ENCODE assay signal across 9 mouse cellular contexts in the genomic region with DNA sequence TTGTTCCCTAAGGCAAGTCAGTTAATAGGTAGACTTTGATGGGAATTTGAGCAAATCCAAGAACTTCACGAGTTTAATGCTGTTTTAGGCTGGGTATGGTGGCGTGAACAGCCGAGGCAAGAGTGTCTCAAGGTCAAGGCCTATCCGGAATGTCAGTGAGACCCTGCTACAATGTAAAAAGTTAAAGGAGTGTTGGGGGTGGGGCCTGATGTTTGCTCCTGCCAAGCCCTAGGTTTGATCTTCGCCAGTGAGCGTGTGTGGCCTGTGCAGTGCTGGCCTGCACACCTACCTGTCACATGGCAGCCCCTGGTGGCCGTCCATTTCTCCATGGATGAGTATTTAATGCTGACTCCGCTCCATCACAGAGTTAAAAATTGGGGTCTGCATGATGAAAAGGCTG. TPM values are rescaled to one million over a fixed set of nuclear protein-coding genes. Genes with fewer than 3 reads are reported as not detected.
DNase-seq lines count a peak whose midpoint lies in the region; ATAC-seq and TF ChIP-seq lines count a peak whose summit lies in the region.
"Had no signal": no experiment of that assay in that cellular context is flagged by ENCODE, and none has a peak within 500 bp of the region (broad histone marks: within the 10 kb centered on the region; RNA-seq: fewer than 3 reads in every experiment).

No protein-coding gene starts in this region.

- no peak overlapping the region for H3K9ac ChIP-seq in heart, embryonic 12.5 days
- H3K9ac ChIP-seq in lung, postnatal 0 days (replicated peaks; ENCODE audit: low read depth) = no peak overlapping the region
- no peak overlapping the region for H3K9ac ChIP-seq in heart, embryonic 16.5 days (ENCODE audit: low read length)

- H3K27ac ChIP-seq in heart, embryonic 12.5 days (ENCODE audit: poor library complexity, severe bottlenecking) = peak overlapping the region; percentile 48
- H3K27ac ChIP-seq in lung, postnatal 0 days (ENCODE audit: low read length) = peak overlapping the region; percentile 77
- H3K27ac ChIP-seq in heart, embryonic 16.5 days (ENCODE audit: low read length) = peak overlapping the region; percentile 88
- peak overlapping the region; percentile 27; the same call in 1 of the 2 replicates for H3K27ac ChIP-seq in small intestine, adult 2 months (ENCODE audit: insufficient read depth, low read depth, low read length)

- TF ChIP-seq EP300 in lung, postnatal 0 days (IDR thresholded peaks at IDR 0.05) = no peak

- H3K36me3 ChIP-seq in heart, embryonic 12.5 days = peaks cover 22% of the 10 kb centered on the region
- peaks cover 9% of the 10 kb centered on the region; the same call in 1 of the 2 replicates for H3K36me3 ChIP-seq in lung, postnatal 0 days (ENCODE audit: insufficient read depth, low read length)
- peaks cover 9% of the 10 kb centered on the region for H3K36me3 ChIP-seq in heart, embryonic 16.5 days (ENCODE audit: control insufficient read depth, insufficient read depth)
- peaks cover 20% of the 10 kb centered on the region for H3K36me3 ChIP-seq in small intestine, adult 2 months (ENCODE audit: control insufficient read depth, insufficient read depth, low read length)

- no peak for TF ChIP-seq POLR2A in small intestine, adult 2 months (IDR thresholded peaks at IDR 0.05; ENCODE audit: low read depth, low read length)

- no peaks in the 10 kb centered on the region for H3K27me3 ChIP-seq in heart, embryonic 12.5 days (replicated peaks)
- H3K27me3 ChIP-seq in lung, postnatal 0 days (replicated peaks; ENCODE audit: insufficient read depth, low read length) = no peaks in the 10 kb centered on the region
- H3K27me3 ChIP-seq in heart, embryonic 16.5 days (ENCODE audit: control insufficient read depth, insufficient read depth, low read length) = no peaks in the 10 kb centered on the region
- no peaks in the 10 kb centered on the region for H3K27me3 ChIP-seq in small intestine, adult 2 months (ENCODE audit: control insufficient read depth, insufficient read depth, low read length)

- 50% methylated on average over 8 of the region's 8 CpGs for WGBS in heart, embryonic 12.5 days
- WGBS in lung, postnatal 0 days = 39% methylated on average over 8 of the region's 8 CpGs
- 46% methylated on average over 8 of the region's 8 CpGs for WGBS in heart, embryonic 16.5 days
- 61% methylated on average over 8 of the region's 8 CpGs for WGBS in small intestine, adult 2 months

- peak; percentile 34; the same call in 1 of the 2 replicates for TF ChIP-seq CTCF in lung, postnatal 0 days (IDR thresholded peaks at IDR 0.05)
- no peak for TF ChIP-seq CTCF in small intestine, adult 2 months (IDR thresholded peaks at IDR 0.05; ENCODE audit: extremely low read depth, insufficient read length, insufficient replicate concordance, low read depth, low read length)

- DNase-seq in heart, adult 18-20 months = no peak
- no peak for DNase-seq in lung, postnatal 0 days (ENCODE audit: low spot score)
- no peak for DNase-seq in lung, adult 18-20 months
- no peak for DNase-seq in left cerebral cortex, adult 9 months (ENCODE audit: low spot score in 2 of 2)
- DNase-seq in thymus, postnatal 10 days (ENCODE audit: low spot score in 2 of 2) = no peak

- H3K4me2 ChIP-seq in heart, embryonic 12.5 days = peak overlapping the region; percentile 8; the same call in 1 of the 2 replicates
- no peak overlapping the region for H3K4me2 ChIP-seq in lung, postnatal 0 days (replicated peaks; ENCODE audit: low read depth, low read length)
- H3K4me2 ChIP-seq in heart, embryonic 16.5 days (ENCODE audit: low read depth, low read length) = peak overlapping the region; percentile 20; the same call in 1 of the 2 replicates

- H3K4me3 ChIP-seq in heart, embryonic 12.5 days = no peak overlapping the region
- no peak overlapping the region for H3K4me3 ChIP-seq in lung, postnatal 0 days (ENCODE audit: low read depth, low read length)
- no peak overlapping the region for H3K4me3 ChIP-seq in heart, embryonic 16.5 days (ENCODE audit: low read length)
- no peak overlapping the region for H3K4me3 ChIP-seq in small intestine, adult 2 months (ENCODE audit: low read depth, low read length)

- H3K4me1 ChIP-seq in heart, embryonic 12.5 days (replicated peaks) = peaks cover 64% of the 10 kb centered on the region
- peaks cover 33% of the 10 kb centered on the region; the same call in 1 of the 2 replicates for H3K4me1 ChIP-seq in lung, postnatal 0 days (ENCODE audit: insufficient read depth, low read depth, low read length)
- peaks cover 60% of the 10 kb centered on the region for H3K4me1 ChIP-seq in heart, embryonic 16.5 days (ENCODE audit: control insufficient read depth, insufficient read depth, low read length)
- H3K4me1 ChIP-seq in small intestine, adult 2 months (ENCODE audit: control insufficient read depth, insufficient read depth, insufficient read length, low read length) = peaks cover 37% of the 10 kb centered on the region

- ATAC-seq in heart, embryonic 12.5 days (ENCODE audit: insufficient number of reproducible peaks, low FRiP score) = no peak
- no peak for ATAC-seq in lung, postnatal 0 days
- ATAC-seq in heart, embryonic 16.5 days (replicated peaks; ENCODE audit: extremely low read depth, insufficient read depth, low FRiP score) = no peak

- no peaks in the 10 kb centered on the region for H3K9me3 ChIP-seq in heart, embryonic 12.5 days (replicated peaks)
- no peaks in the 10 kb centered on the region for H3K9me3 ChIP-seq in lung, postnatal 0 days (ENCODE audit: low read length)
- no peaks in the 10 kb centered on the region for H3K9me3 ChIP-seq in heart, embryonic 16.5 days (replicated peaks; ENCODE audit: control insufficient read depth, low read length)

RNA-seq across cellular contexts. Expression of a gene that starts 5.5 kb away (rescaled TPM):
- 15.4 TPM in 2 replicates for polyA plus RNA-seq in heart, embryonic 12.5 days (2016; fragmentation: Nextera tagmentation; extraction: Ambion mirVana)
- total RNA-seq in heart, adult 18-20 months (2021) = 10 to 100 TPM; 10.5 to 11.1 TPM
- polyA plus RNA-seq in lung, postnatal 0 days (2015; fragmentation: Nextera tagmentation; extraction: Ambion mirVana) = 14.7 and 14.9 TPM in 2 replicates
- 10.0 and 10.8 TPM in 2 replicates for polyA plus RNA-seq in heart, embryonic 16.5 days (2015; fragmentation: Nextera tagmentation; extraction: Ambion mirVana)
- polyA plus RNA-seq in small intestine, adult 2 months (2012; rRNA removed) = 6.4 and 11.5 TPM in 2 replicates

RNA-seq across cellular contexts. Expression of a gene that starts 51.3 kb away (rescaled TPM):
- polyA plus RNA-seq in heart, embryonic 12.5 days (2016; fragmentation: Nextera tagmentation; extraction: Ambion mirVana) = 53.4 and 53.5 TPM in 2 replicates
- total RNA-seq in heart, adult 18-20 months (2021) = 100 to 1,000 TPM; 384 to 401 TPM
- polyA plus RNA-seq in lung, postnatal 0 days (2015; fragmentation: Nextera tagmentation; extraction: Ambion mirVana) = 50.1 and 50.7 TPM in 2 replicates
- polyA plus RNA-seq in heart, embryonic 16.5 days (2015; fragmentation: Nextera tagmentation; extraction: Ambion mirVana) = 72.6 and 76.3 TPM in 2 replicates
- polyA plus RNA-seq in small intestine, adult 2 months (2012; rRNA removed) = 25.6 and 47.2 TPM in 2 replicates
- total RNA-seq: MEL had no signal

Comparison
In these comparisons a context has a peak if more than half of its experiments do, and no peak if none do; other contexts are left out.
1. H3K27ac ChIP-seq: peak in every context shown above with its lines; median percentile 88 in heart, embryonic 16.5 days; 77 in lung, postnatal 0 days; 48 in heart, embryonic 12.5 days; 27 in small intestine, adult 2 months.